Mouse (Mus musculus): Measurements from ENCODE around the gene Hectd4.

- TF ChIP-seq CTCF (IDR thresholded peaks at IDR 0.05), result no peak
- no peak for TF ChIP-seq POLR2A (IDR thresholded peaks at IDR 0.05; ENCODE audit: insufficient read depth, low read depth, low read length)
These were observed 180.8 kb downstream of the Hectd4 start for GRCm38 (mm10) chr5:121400849-121401248.

All from heart, adult 2 months (tissue).